Mouse (Mus musculus): ENCODE measurements around the gene Wnt11. TPM values are rescaled to one million over a fixed set of nuclear protein-coding genes. Genes with fewer than 3 reads are reported as not detected.

Wnt11 gene
- 1 to 10 TPM; 2.0 to 2.5 TPM for total RNA-seq (2021)
- long read RNA-seq, experiment 1, partial matches to known transcripts, result 0 of 5 reads
- long read RNA-seq, experiment 1, other reads (novel, unspliced or antisense), result 3 of 5 reads
- long read RNA-seq, experiment 2, partial matches to known transcripts, result 0 of 3 reads
- long read RNA-seq, experiment 2, other reads (novel, unspliced or antisense), result 3 of 3 reads

DNA sequence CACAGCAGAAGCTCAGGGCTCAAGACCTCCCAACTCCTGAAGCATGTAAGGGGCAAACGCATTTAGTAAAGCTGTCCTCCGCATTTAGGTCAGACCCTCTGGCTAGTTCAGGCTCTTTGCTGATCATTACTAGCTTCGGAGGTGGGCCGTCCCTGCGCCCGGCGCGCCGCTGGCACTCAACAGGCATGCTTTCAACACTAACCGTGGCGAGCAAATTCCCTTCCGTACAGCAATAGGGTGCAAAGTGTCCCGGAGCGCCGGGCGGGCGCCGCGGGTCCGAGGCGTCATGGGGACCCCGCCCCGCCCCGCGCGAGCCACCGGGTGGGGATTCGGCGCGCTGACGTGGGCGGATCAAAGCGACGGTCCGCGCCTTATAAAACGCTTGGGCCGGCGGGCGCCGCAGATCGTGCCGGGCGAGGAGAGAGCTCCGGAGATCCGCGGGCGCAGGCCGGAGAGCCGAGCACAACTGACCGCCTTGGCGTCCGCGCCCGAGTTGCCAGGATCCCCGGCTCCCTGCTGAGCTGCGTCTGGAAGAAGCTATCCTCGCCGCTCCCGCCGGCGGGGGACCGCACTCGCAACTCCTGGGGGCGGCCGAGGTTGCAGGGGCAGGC lies at the start of gene Wnt11:
Gene Wnt11, plus strand, starts transcription at position 402 of the 611 bp plus-strand sequence.
- Histone ChIP-seq H3K4me3 (peak within 1 kb of the TSS; percentile 67), H3K27ac (no peak within 1 kb of the TSS)
- no peak for TF ChIP-seq CTCF (conservative IDR thresholded peaks at IDR 0.05)
- no peak for DNase-seq (ENCODE audit: low spot score in 2 of 2)

DNA sequence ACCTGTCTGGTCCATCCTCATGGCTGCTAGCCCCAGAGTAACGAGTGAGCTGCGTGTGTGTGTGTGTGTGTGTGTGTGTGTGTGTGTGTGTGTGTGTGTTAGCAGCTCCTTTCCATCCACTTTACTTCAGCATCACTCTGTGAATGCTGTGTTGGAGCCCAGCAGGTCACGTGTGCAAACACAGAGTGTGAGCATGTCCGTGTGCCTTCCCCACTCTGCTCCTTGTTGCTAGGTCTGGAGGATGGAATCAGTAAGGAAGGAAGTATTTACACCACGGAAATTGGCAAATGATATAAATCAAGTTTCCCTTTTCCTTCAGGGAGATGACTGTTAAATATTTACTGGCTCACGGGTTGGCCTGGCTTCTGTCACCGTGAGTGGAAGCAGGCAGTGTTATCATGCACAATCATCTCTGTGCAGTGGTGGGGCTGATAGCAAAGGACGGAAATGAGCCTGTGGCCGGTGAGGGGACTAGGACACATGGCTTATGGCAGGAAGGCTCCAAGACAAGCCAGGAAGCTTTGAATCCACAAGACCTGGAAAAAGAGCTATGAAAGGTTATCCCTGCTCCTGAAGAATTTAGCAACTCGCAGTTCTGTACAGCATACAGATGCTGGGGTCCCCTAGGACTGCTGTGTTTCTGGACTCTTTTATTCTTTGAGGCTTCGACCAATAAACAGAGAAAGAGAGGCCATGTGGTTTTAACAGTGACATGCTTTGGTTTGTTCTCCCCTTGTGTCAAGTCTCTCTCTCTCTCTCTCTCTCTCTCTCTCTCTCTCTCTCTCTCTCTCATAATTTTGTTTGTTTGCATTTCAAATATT lies 47.9 kb upstream of the Wnt11 start:
- DNase-seq (ENCODE audit: low spot score in 2 of 2), result no peak
- no peak for TF ChIP-seq CTCF (conservative IDR thresholded peaks at IDR 0.05)
- Histone ChIP-seq H3K4me3 (no peak overlapping the region), H3K27ac (no peak overlapping the region)

GRCm38 (mm10) chr7:98788721-98789120 lies 46.2 kb upstream of the Wnt11 start:
- Histone ChIP-seq H3K4me3 (no peak overlapping the region), H3K27ac (no peak overlapping the region)
- DNase-seq (ENCODE audit: low spot score in 2 of 2), result no peak
- no peak for TF ChIP-seq CTCF (conservative IDR thresholded peaks at IDR 0.05)

GRCm38 (mm10) chr7:98789121-98789520 lies 45.8 kb upstream of the Wnt11 start:
- Histone ChIP-seq H3K4me3 (no peak overlapping the region), H3K27ac (no peak overlapping the region)
- no peak for DNase-seq (ENCODE audit: low spot score in 2 of 2)
- TF ChIP-seq CTCF (conservative IDR thresholded peaks at IDR 0.05), result no peak

DNA sequence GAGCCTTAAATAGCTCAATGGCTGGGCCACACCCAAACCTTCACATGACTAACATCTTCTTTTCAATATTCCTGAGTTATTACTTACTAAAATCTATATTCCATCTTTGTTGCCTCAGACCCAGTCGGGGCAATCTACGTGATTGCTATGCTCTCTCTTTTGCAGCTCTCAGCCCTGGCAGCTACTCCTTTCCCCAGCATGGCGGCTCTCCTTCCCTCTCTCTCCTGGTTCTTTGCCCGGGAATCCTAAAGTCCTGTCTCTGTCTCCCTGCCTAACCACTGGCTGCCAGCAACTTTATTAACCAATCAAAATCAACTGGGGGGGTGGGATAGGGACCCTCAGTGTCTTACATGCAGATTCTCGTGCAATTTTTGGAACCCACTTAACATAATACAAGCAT lies 43.0 kb upstream of the Wnt11 start:
- H3K27ac ChIP-seq, result no peak overlapping the region
- no peak for TF ChIP-seq CTCF (conservative IDR thresholded peaks at IDR 0.05)
- DNase-seq (ENCODE audit: low spot score in 2 of 2), result no peak
- no peak overlapping the region for H3K4me3 ChIP-seq

GRCm38 (mm10) chr7:98793811-98794210 lies 41.1 kb upstream of the Wnt11 start:
- no peak for DNase-seq (ENCODE audit: low spot score in 2 of 2)
- H3K4me3 ChIP-seq, result no peak overlapping the region
- no peak for TF ChIP-seq CTCF (conservative IDR thresholded peaks at IDR 0.05)

DNA sequence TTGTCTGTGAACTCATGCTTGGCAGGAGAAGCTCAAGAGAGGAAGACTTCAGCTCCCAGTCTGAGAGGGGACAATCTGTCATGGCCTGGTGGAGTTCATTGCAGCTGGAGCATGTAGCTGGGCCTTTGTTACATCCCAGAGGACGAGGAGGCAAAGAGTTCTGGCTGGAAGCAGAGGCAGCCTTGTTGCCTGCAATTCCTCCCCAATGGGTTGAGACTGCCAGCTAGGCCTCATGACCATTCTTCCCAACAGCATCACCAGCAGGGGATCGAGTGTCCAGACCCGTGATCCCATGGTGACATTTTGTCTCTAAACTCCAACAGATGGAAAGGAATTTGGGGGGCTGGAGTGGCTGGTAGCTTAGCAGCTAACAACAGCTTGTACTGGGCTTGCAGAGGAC lies 40.5 kb upstream of the Wnt11 start:
- TF ChIP-seq CTCF (conservative IDR thresholded peaks at IDR 0.05), result no peak
- no peak for DNase-seq (ENCODE audit: low spot score in 2 of 2)
- Histone ChIP-seq H3K27ac (no peak overlapping the region), H3K4me3 (no peak overlapping the region)

More at GRCm38 (mm10) chr7:98793811-98794210, 41.1 kb upstream of the Wnt11 start:
- H3K27ac ChIP-seq, result no peak overlapping the region

DNA sequence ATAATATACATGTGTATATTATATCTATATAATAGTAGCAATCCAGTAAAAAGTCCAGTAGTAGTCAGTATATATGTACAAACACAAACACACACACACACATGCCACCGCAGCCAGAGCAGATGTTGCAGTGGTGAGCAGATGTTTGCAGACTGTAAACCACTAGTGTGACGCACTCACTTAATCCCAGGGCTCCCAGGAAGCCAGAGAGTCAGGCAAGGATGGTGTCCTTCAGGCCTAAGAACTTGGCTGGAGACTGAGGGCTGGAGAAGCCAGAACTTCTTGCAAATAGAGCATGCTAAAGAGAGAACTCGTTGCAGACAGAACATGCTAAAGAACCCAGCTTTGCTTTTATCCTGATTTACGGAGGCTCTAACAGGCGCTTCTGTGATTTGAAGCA lies 39.3 kb upstream of the Wnt11 start:
- no peak overlapping the region for H3K4me3 ChIP-seq
- TF ChIP-seq CTCF (conservative IDR thresholded peaks at IDR 0.05), result no peak
- no peak for DNase-seq (ENCODE audit: low spot score in 2 of 2)
- no peak overlapping the region for H3K27ac ChIP-seq

GRCm38 (mm10) chr7:98797347-98798133 lies 37.4 kb upstream of the Wnt11 start:
- Histone ChIP-seq H3K4me3 (no peak overlapping the region), H3K27ac (no peak overlapping the region)
- no peak for DNase-seq (ENCODE audit: low spot score in 2 of 2)
- no peak for TF ChIP-seq CTCF (conservative IDR thresholded peaks at IDR 0.05)

DNA sequence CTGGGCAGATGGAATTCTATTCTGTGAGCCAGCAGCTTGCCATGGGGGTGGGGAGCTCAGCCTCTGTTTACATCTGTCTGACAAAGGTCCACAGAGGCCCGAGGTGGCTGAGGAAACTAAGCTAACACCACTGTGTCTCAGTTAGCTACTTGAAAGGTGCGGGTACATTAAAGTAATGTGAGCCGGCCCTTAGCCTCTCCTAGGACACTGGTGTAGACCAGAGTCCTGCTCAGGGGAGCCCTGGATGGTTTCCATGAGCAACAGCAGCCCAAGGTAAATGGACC lies 36.8 kb upstream of the Wnt11 start:
- Histone ChIP-seq H3K27ac (no peak overlapping the region), H3K4me3 (no peak overlapping the region)
- TF ChIP-seq CTCF (conservative IDR thresholded peaks at IDR 0.05), result no peak
- no peak for DNase-seq (ENCODE audit: low spot score in 2 of 2)

- DNase-seq (ENCODE audit: low spot score in 2 of 2), result peak in 1 of 2 experiments; percentile 42
- Histone ChIP-seq H3K27ac (peak overlapping the region; percentile 36; the same call in 1 of the 2 replicates), H3K4me3 (no peak overlapping the region)
- no peak for TF ChIP-seq CTCF (conservative IDR thresholded peaks at IDR 0.05)
These were observed 34.5 kb upstream of the Wnt11 start for GRCm38 (mm10) chr7:98800435-98800834.

- DNase-seq (ENCODE audit: low spot score in 2 of 2), result no peak
- peak overlapping the region; percentile 36; the same call in 1 of the 2 replicates for H3K27ac ChIP-seq
- no peak overlapping the region for H3K4me3 ChIP-seq
- TF ChIP-seq CTCF (conservative IDR thresholded peaks at IDR 0.05), result no peak
These were observed 33.8 kb upstream of the Wnt11 start for GRCm38 (mm10) chr7:98801086-98801485.

DNA sequence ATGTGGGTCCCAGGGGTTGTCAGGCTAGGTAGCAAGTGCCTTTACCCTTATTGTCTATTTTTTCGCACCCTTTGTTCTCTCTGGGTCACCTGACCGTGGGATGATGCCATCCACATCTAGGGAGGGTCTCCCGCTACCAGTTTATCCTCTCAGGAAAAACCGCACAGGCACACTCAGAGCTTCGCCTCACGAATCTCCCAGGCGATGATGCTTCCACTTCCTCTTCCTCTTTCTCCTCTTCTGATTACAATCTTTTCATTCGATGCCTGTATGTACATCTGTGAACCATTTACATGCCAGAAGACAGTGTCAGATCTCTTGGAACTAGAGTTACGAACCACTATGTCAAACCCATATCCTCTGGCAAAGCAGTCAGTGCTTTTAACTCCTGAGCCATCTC lies 31.7 kb upstream of the Wnt11 start:
- TF ChIP-seq CTCF (conservative IDR thresholded peaks at IDR 0.05), result no peak
- Histone ChIP-seq H3K27ac (no peak overlapping the region), H3K4me3 (no peak overlapping the region)
- DNase-seq (ENCODE audit: low spot score in 2 of 2), result no peak
